Mouse (Mus musculus): ENCODE measurements around the gene Col15a1.

- no peak for TF ChIP-seq CTCF (IDR thresholded peaks at IDR 0.05)
- 0 out of 2 replicates have a peak, but pooled peaks have one; percentile 26 for TF ChIP-seq EP300 (IDR thresholded peaks at IDR 0.05)
Observed at GRCm38 (mm10) chr4:47239114-47239513, 31.2 kb downstream of the Col15a1 start.
